Mouse (Mus musculus): ENCODE results near the gene Csnk2a1.

- no peak for TF ChIP-seq CTCF (IDR thresholded peaks at IDR 0.05; ENCODE audit: borderline replicate concordance, insufficient read depth, low read length)
- TF ChIP-seq POLR2A (IDR thresholded peaks at IDR 0.05; ENCODE audit: low read depth, low read length): no peak
Observed at GRCm38 (mm10) chr2:152307186-152307585, 80.5 kb downstream of the Csnk2a1 start.

Data from embryonic fibroblast, embryonic 13.5 days (primary cell).